Mouse (Mus musculus): ENCODE data around the gene Arsj. TPM values are rescaled to one million over a fixed set of nuclear protein-coding genes. Genes with fewer than 3 reads are reported as not detected.

Gene Arsj
- polyA plus RNA-seq, 1 experiment from 2014 or later, result 0.20 TPM

- H3K9me3 ChIP-seq (ENCODE audit: control insufficient read depth, low read length), result no peaks in the 10 kb centered on the region
- 64% methylated on average over 7 of the region's 7 CpGs for WGBS
- H3K9ac ChIP-seq (ENCODE audit: low read length), result no peak overlapping the region
- no peak overlapping the region for H3K4me2 ChIP-seq
- H3K27me3 ChIP-seq (ENCODE audit: control insufficient read depth, insufficient read depth, low read length), result no peaks in the 10 kb centered on the region
- ATAC-seq (ENCODE audit: low FRiP score) (no peak), DNase-seq (ENCODE audit: low spot score, missing footprints) (no peak)
- no peak overlapping the region for H3K27ac ChIP-seq (ENCODE audit: low read depth, low read length)
- H3K4me1 ChIP-seq (ENCODE audit: control insufficient read depth, insufficient read depth, low read length), result no peaks in the 10 kb centered on the region
- no peaks in the 10 kb centered on the region for H3K36me3 ChIP-seq (ENCODE audit: control insufficient read depth, insufficient read depth, low read length)
- H3K4me3 ChIP-seq (ENCODE audit: low read depth, low read length), result no peak overlapping the region
These were observed 92.5 kb downstream of the Arsj start for GRCm38 (mm10) chr3:126455787-126456482.

- H3K27me3 ChIP-seq (ENCODE audit: control insufficient read depth, insufficient read depth, low read length), result no peaks in the 10 kb centered on the region
- H3K4me2 ChIP-seq, result no peak overlapping the region
- no peak for DNase-seq (ENCODE audit: low spot score, missing footprints)
- no peaks in the 10 kb centered on the region for H3K4me1 ChIP-seq (ENCODE audit: control insufficient read depth, insufficient read depth, low read length)
- no peak overlapping the region for H3K27ac ChIP-seq (ENCODE audit: low read depth, low read length)
- H3K4me3 ChIP-seq (ENCODE audit: low read depth, low read length), result no peak overlapping the region
- 74% methylated on average over 4 of the region's 4 CpGs for WGBS
- no peaks in the 10 kb centered on the region for H3K36me3 ChIP-seq (ENCODE audit: control insufficient read depth, insufficient read depth, low read length)
- no peaks in the 10 kb centered on the region for H3K9me3 ChIP-seq (ENCODE audit: control insufficient read depth, low read length)
- H3K9ac ChIP-seq (ENCODE audit: low read length), result no peak overlapping the region
- no peak for ATAC-seq (ENCODE audit: low FRiP score)
These were observed 99.8 kb downstream of the Arsj start for GRCm38 (mm10) chr3:126463119-126463815.

GRCm38 (mm10) chr3:126464262-126464661 is 100.8 kb downstream of the Arsj start:
- no peak overlapping the region for H3K9ac ChIP-seq (ENCODE audit: low read length)
- no peak overlapping the region for H3K4me2 ChIP-seq
- H3K4me3 ChIP-seq (ENCODE audit: low read depth, low read length), result no peak overlapping the region
- no peaks in the 10 kb centered on the region for H3K4me1 ChIP-seq (ENCODE audit: control insufficient read depth, insufficient read depth, low read length)
- DNase-seq (ENCODE audit: low spot score, missing footprints), result no peak
- no peaks in the 10 kb centered on the region for H3K36me3 ChIP-seq (ENCODE audit: control insufficient read depth, insufficient read depth, low read length)
- H3K27ac ChIP-seq (ENCODE audit: low read depth, low read length), result no peak overlapping the region
- no peaks in the 10 kb centered on the region for H3K9me3 ChIP-seq (ENCODE audit: control insufficient read depth, low read length)
- no peaks in the 10 kb centered on the region for H3K27me3 ChIP-seq (ENCODE audit: control insufficient read depth, insufficient read depth, low read length)
- ATAC-seq (ENCODE audit: low FRiP score), result peak; percentile 63; the same call in 1 of the 2 replicates
- WGBS, result 62% methylated on average over 2 of the region's 2 CpGs

Other genes with a start within 250 kb of the Arsj start
- gene Camk2d, start 232.6 kb downstream of the Arsj start, polyA plus RNA-seq (2014; fragmentation: Nextera tagmentation; extraction: Ambion mirVana), result 13.5 TPM in 2 replicates